Mouse (Mus musculus) midbrain, embryonic 16.5 days (tissue): ENCODE results near the gene Clic1. TPM values are rescaled to one million over a fixed set of nuclear protein-coding genes. Genes with fewer than 3 reads are reported as not detected.

Experiments used
- ATAC-seq: fragments of 200-750 bp; cut with Nextera tagmentation; 2 replicates; pipeline ENCODE4 v1.8.0; 2017; ENCODE audit warnings: moderate TSS enrichment
- H3K27ac ChIP-seq: fragments of 300-500 bp; sonication (generic); 2 replicates; pipeline ENCODE4 v1.5.1; 2014; ENCODE audit warnings: mild to moderate bottlenecking, low read length, mixed read lengths
- H3K27me3 ChIP-seq: fragments of 300-500 bp; sonication (generic); 2 replicates; pipeline ENCODE4 v1.6.1; 2014; ENCODE audit warnings: low read depth, low read length, mixed read lengths; ENCODE audit not compliant: control insufficient read depth, insufficient read depth
- H3K36me3 ChIP-seq: fragments of 300-500 bp; sonication (generic); 2 replicates; pipeline ENCODE4 v1.6.1; 2014; ENCODE audit warnings: mild to moderate bottlenecking, low read length, moderate library complexity, mixed read lengths; ENCODE audit not compliant: control insufficient read depth, insufficient read depth
- H3K4me1 ChIP-seq: fragments of 300-500 bp; sonication (generic); 2 replicates; pipeline ENCODE4 v1.6.1; 2014; ENCODE audit warnings: mild to moderate bottlenecking, low read length, mixed read lengths; ENCODE audit not compliant: control insufficient read depth, insufficient read depth
- H3K4me2 ChIP-seq: fragments of 300-500 bp; sonication (generic); 2 replicates; pipeline ENCODE4 v1.6.1; 2014; ENCODE audit warnings: mild to moderate bottlenecking, low read length, mixed read lengths
- H3K4me3 ChIP-seq: fragments of 300-500 bp; sonication (generic); 2 replicates; pipeline ENCODE4 v1.5.1; 2014; ENCODE audit warnings: low read depth, mild to moderate bottlenecking, low read length, moderate library complexity, mixed read lengths
- H3K9ac ChIP-seq: fragments of 300-500 bp; sonication (generic); 2 replicates; pipeline ENCODE4 v1.6.1; 2014; ENCODE audit warnings: low read depth, low read length, mixed read lengths
- H3K9me3 ChIP-seq: fragments of 300-500 bp; sonication (generic); replicated peaks from 2 replicates; pipeline ENCODE4 v1.6.1; 2014; ENCODE audit warnings: mild to moderate bottlenecking, low read length, mixed read lengths; ENCODE audit not compliant: control insufficient read depth, poor library complexity, severe bottlenecking
- WGBS: fragments of 180-500 bp; shearing (Covaris S2); extraction: QIAGEN DNeasy Blood & Tissue Kit; methylation state at CpG from one replicate; pipeline ENCODE4 v1.1.7; 2014; 5-methylcytosine and 5-hydroxymethylcytosine counted together
- polyA plus RNA-seq: library from polyadenylated mRNA; unstranded; fragments of >200 nt; fragmentation: Nextera tagmentation; extraction: Ambion mirVana; gene quantifications from 2 replicates; pipeline ENCODE4 v1.2.1, GENCODE M21; 2015

Gene Clic1
- polyA plus RNA-seq, 1 experiment from 2014 or later = 51.2 TPM

DNA sequence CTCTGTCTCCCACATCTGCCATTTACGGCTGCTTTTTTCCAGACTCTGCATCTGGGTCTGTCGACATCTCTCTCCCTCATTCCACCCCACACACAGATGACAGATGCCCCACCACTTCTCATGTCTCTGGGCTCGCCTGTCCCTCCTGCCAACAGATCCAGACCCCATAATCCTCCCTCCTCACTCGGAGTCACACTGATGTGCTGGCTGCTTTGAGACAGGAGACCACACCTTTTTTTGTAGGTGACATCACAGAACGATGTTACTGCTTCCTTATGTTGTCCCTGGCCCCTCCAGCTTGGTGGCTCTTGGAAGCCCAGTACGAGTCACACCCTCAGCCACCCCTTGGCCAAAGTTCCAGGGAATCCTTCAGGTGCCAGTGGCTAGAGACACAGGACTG lies 30.5 kb downstream of the Clic1 start:
- ATAC-seq = no peak
- H3K4me2 ChIP-seq = no peak overlapping the region
- H3K36me3 ChIP-seq = no peaks in the 10 kb centered on the region
- H3K4me3 ChIP-seq = no peak overlapping the region
- no peaks in the 10 kb centered on the region for H3K4me1 ChIP-seq
- 55% methylated on average over 6 of the region's 6 CpGs for WGBS
- no peak overlapping the region for H3K27ac ChIP-seq
- H3K9me3 ChIP-seq = no peaks in the 10 kb centered on the region
- no peaks in the 10 kb centered on the region for H3K27me3 ChIP-seq
- H3K9ac ChIP-seq = peak overlapping the region; percentile 10; the same call in 1 of the 2 replicates

DNA sequence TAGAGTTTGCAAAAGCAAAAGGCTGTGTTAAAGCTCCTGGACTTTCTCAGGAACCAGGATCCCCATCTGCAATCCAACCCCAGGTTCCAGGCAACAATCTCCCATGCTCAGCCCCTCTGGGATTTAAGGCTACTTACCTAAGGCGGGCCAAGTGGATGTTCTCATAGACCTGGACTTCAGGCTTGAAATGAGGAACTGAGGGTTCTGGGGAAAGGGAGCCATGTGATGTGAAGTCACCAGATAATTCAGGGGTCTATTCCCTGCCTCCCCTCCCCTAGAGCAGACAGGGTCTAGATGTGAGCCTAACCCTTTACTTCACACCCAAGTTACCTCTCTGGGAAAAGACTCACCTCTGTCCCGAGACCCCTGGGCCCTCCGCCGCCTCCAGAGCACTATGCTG lies 30.9 kb downstream of the Clic1 start:
- ATAC-seq = no peak
- Histone ChIP-seq H3K9me3 (no peaks in the 10 kb centered on the region), H3K4me1 (no peaks in the 10 kb centered on the region), H3K4me3 (no peak overlapping the region), H3K4me2 (no peak overlapping the region), H3K27ac (no peak overlapping the region), H3K27me3 (no peaks in the 10 kb centered on the region), H3K9ac (no peak overlapping the region), H3K36me3 (no peaks in the 10 kb centered on the region)
- 84% methylated on average over 4 of the region's 4 CpGs for WGBS

DNA sequence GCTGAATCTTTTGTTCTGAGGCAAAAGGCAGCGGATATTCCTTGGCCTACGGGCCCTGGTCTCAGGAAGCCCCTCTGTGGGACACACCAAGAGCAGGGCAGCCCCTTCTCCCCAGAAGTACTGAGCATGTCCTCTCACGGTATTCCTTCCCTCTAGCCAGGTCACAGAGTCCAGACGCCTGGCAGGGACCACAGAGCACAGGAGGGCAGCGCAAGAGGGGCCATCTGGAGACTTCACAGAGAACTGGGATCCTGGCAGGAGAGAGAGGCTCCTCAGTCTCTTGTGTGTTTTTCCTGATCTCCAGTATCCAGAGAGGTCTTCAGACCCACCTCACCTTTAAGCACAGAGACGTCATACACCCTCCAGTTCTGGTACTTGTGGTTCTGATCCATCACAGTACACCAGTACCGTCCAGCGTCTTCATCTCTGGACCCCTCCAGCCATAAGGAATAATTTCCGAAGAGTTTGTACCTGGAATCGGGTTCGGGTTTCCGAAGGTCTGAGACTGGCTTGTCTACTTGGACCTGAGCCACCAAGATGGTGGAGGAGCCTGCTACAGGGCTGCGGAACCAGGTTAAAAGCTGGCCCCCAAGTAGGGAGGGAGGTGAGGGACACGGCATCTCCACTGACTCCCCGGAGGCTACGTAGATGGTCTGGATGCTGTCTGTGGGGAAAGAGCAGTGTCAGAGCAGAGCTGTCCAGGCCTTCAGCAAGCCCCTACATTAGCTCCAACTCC lies 33.2 kb downstream of the Clic1 start:
- Histone ChIP-seq H3K9me3 (no peaks in the 10 kb centered on the region), H3K27me3 (no peaks in the 10 kb centered on the region), H3K27ac (no peak overlapping the region), H3K36me3 (no peaks in the 10 kb centered on the region), H3K4me2 (no peak overlapping the region), H3K4me3 (no peak overlapping the region), H3K4me1 (no peaks in the 10 kb centered on the region), H3K9ac (no peak overlapping the region)
- 84% methylated on average over 16 of the region's 16 CpGs for WGBS
- ATAC-seq = no peak

DNA sequence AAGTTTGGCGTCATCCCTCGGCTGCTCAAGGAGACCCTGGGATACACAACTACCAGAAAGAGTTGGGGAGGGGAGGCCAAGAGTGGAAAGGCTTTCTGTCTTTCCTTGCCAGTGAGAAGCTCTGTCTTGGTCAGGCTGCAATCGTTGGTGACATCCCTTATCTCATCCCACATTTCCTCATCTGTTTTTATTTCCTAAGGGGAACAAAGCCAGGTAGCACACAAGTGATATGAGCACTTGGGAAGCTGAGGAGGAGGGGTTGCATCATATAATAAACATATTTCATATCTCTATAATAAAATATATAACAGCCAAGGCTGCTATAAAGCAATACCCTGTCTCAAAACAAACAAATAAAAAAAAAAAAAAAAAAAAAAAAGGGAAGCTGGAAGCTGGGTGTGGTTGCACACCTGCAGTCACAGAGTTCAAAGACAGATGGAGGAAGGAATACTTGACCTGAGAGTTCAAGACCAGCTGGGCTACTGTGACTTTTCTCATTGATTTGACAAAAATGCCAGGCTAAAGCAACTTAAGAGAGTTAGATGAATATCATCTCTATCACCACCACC lies 34.2 kb downstream of the Clic1 start:
- H3K9me3 ChIP-seq = no peaks in the 10 kb centered on the region
- H3K27ac ChIP-seq = no peak overlapping the region
- H3K4me3 ChIP-seq = no peak overlapping the region
- no peaks in the 10 kb centered on the region for H3K27me3 ChIP-seq
- H3K36me3 ChIP-seq = no peaks in the 10 kb centered on the region
- H3K4me1 ChIP-seq = no peaks in the 10 kb centered on the region
- no peak overlapping the region for H3K4me2 ChIP-seq
- no peak overlapping the region for H3K9ac ChIP-seq
- WGBS = 90% methylated on average over 3 of the region's 3 CpGs
- ATAC-seq = no peak

DNA sequence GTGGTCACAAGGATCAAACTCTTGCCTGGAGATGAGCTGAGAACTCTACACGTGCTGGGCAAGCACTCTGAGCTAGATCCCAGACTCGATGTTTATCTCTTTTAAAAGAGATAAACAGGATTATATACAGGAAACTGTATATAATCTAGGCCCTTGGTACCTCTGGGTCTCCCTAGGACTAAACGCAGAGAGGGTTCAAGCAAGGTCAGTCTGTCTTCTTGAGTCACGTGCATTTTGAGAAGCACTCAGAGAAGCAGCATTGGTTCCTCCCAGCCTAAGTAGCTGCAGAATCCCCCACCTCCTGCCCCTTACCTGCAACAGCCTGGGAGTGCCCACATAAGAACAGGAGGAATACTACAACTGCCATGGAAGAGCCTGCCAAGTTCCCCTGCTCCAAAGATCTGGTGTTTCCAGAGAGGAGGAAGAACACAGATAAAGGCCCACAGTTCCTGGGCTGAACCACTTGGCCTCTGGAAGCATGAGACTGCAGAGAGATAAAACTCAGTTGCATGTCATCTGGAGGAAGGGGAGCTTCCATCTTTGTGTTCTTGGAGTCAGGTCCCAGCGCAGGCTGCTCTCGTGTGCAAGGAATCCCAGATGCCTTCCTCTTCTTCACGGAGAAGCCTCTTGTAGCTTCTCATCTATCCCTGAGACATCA lies 35.6 kb downstream of the Clic1 start, which contains the start of gene Ly6g6f:
Gene Ly6g6f, minus strand, starts transcription at position 403 of the 658 bp plus-strand sequence.
- no peaks in the 10 kb centered on the region for H3K27me3 ChIP-seq
- no peak within 1 kb of the TSS for H3K27ac ChIP-seq
- H3K4me1 ChIP-seq = peaks cover 6% of the 10 kb centered on the region
- H3K4me2 ChIP-seq = no peak within 1 kb of the TSS
- H3K36me3 ChIP-seq = no peaks in the 10 kb centered on the region
- H3K4me3 ChIP-seq = no peak within 1 kb of the TSS
- no peak for ATAC-seq
- WGBS = 84% methylated on average over 7 of the region's 7 CpGs
- H3K9me3 ChIP-seq = no peaks in the 10 kb centered on the region
- no peak within 1 kb of the TSS for H3K9ac ChIP-seq

DNA sequence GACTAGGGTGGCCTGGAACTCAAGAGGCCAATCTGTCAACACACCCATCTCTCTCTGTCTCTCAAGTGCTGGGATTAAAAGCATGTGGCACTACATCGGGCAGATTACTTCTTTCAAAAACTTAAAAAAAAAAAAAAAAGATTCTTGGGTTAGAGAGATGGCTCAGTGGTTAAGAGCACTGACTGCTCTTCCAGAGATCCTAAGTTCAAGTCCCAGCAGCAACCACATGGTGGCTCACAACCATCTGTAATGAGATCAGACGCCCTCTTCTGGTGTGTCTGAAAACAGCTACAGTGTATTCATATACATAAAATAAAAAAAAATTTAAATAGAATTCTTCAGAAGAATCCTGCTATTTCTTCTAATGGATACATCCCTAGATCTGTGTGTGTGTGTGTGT lies 38.4 kb downstream of the Clic1 start:
- H3K4me1 ChIP-seq = peaks cover 12% of the 10 kb centered on the region
- no peaks in the 10 kb centered on the region for H3K27me3 ChIP-seq
- no peak overlapping the region for H3K4me2 ChIP-seq
- WGBS = 49% methylated on average over 2 of the region's 2 CpGs
- no peak overlapping the region for H3K27ac ChIP-seq
- ATAC-seq = no peak
- H3K9ac ChIP-seq = no peak overlapping the region
- no peak overlapping the region for H3K4me3 ChIP-seq
- H3K36me3 ChIP-seq = peaks cover 12% of the 10 kb centered on the region; the same call in 1 of the 2 replicates
- H3K9me3 ChIP-seq = no peaks in the 10 kb centered on the region

DNA sequence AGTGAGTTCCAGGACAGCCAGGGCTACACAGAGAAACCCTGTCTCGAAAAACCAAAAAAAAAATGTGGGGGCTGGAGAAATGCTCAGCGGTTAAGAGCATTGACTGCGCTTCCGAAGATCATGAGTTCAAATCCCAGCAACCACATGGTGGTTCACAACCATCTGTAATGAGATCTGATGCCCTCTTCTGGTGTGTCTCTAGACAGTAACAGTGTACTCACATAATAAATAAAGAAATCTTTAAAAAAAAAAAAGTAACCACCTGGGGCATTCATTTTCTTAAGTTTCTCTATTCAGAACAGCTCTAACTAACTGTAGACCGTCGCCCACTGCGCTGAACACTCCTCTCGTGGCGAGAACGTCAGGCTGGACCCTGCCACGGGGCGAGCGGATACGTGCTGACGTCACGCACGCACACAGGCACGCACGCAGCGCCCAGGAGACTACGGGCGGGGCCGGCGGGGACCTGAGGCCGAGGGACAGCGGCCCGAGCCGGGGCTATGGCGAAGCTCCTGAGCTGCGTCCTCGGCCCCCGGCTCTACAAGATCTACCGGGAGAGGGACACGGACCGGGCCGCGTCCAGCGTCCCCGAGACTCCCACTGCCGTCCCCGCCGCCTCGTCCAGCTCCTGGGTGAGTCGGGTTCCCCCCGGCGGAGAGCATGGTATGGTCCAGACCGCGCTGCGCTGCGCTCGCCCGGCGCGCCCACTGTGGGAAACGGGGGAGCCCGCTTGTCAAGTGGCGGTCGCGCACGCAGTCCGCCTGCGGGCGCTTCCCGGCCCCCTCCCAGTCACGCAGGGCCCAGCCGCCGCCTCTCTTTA lies 39.3 kb downstream of the Clic1 start, which contains the start of gene Abhd16a:
Gene Abhd16a, plus strand, starts transcription at position 439 of the 820 bp plus-strand sequence.
- H3K36me3 ChIP-seq = peaks cover 14% of the 10 kb centered on the region; the same call in 1 of the 2 replicates
- H3K9ac ChIP-seq = peak within 1 kb of the TSS; percentile 95
- H3K27ac ChIP-seq = peak within 1 kb of the TSS; percentile 99
- 4% methylated on average over 63 of the region's 67 CpGs for WGBS
- peak within 1 kb of the TSS; percentile 64 for H3K4me3 ChIP-seq
- H3K4me1 ChIP-seq = peaks cover 12% of the 10 kb centered on the region
- peak within 1 kb of the TSS; percentile 57 for H3K4me2 ChIP-seq
- no peaks in the 10 kb centered on the region for H3K9me3 ChIP-seq
- H3K27me3 ChIP-seq = no peaks in the 10 kb centered on the region
- ATAC-seq = peak; percentile 98

DNA sequence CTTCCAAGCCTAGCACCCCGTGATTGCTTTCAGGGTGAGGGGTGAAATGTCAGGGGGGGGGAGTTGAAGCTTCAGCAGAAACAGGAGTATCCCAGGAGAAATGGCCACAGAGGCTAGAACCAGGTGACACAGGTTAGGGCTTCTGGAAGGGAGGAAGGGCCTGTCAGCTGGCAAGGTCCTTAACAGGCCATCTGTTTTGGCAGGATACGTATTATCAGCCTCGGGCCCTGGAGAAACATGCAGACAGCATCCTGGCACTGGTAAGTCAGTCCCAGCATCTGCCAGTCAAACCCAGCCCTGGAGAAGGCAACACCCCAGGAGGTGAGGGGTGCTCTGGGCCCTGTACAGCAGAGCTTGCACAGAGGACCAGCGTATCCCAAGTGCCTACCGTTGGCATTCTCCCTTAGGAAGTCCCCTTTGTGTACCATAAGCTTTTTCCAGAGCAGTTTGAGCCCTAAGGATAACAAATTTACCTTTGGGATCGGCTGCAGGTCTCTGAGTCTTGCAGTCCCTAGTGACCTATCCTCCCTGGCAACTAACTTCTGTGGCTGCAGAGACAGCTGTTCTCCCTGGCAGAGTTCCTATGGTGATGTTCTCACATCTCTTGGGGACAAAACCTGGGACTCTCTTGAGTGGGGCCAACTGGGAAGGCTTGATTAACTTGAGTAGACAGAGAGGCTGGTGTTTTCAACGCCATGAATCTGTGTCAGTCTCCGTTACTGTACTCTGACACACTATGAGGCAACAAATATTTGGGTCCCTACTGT lies 40.6 kb downstream of the Clic1 start:
- Histone ChIP-seq H3K4me2 (peak overlapping the region; percentile 57), H3K27me3 (no peaks in the 10 kb centered on the region), H3K9ac (peak overlapping the region; percentile 95), H3K4me1 (peaks cover 12% of the 10 kb centered on the region), H3K9me3 (no peaks in the 10 kb centered on the region), H3K36me3 (peaks cover 18% of the 10 kb centered on the region), H3K27ac (peak overlapping the region; percentile 57), H3K4me3 (peak overlapping the region; percentile 64)
- WGBS = 66% methylated on average over 8 of the region's 8 CpGs
- no peak for ATAC-seq
